Mouse (Mus musculus) neural tube, embryonic 10.5 days (tissue): ENCODE measurements at regions not wholly inside any gene's neighbourhood (a gene's known extent, or its start where the extent isn't known, plus 50 kb on each side); places are given as distances from the start of the nearest gene placed in this dataset.
"Not testable (repeated sequence)": the region's sequence is repeated elsewhere in the genome, so short reads cannot be mapped to it uniquely, and the experiment has no call there.

Experiments used
- DNase-seq: peaks from one replicate; pipeline ENCODE4 v3.0.0-alpha.2; 2017; ENCODE audit warnings: low spot score; ENCODE audit errors: extremely low spot score

DNA sequence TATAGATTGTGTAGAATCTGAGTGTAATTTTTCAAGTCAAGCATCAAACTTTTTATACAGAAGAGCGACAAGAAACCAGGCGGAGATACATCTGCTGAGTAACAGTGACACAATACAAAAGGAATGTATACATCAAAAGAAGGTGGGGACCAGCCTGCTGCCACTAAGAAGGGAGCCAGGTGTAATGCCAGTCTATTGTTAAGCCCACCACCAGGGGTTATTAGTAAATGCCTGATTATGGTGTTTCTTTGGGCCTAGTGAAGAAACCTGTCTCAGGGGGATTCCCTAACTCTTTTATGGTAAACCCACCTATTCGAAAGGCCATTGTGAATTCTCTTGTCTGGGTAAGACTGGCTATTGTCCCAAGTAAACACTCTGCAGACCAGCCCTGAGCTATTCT, 126.3 kb upstream of the Thpo start:
- DNase-seq: not testable (repeated sequence)

- no peak for DNase-seq
Observed at GRCm38 (mm10) chr16:20854696-20855213, 120.4 kb upstream of the Thpo start.

DNA sequence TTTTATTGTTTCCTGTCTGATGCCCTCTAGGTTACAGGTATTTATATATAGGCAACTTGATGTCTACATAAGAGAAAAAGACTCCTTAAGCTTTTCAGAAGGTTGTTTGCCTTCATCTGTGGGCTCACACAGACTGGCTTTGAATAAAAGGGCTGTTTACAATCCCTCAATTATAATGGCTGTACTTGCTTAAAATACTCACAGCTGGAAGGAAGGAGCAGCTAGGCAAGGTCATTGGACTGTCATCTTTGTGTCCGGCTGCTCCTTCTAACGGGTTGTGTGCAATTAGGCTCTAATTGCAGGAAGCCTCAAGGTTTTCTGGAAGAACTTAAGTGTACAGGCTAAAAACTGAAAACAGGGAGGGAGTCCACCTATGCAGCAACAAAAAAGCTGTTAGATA, 103.8 kb upstream of the Thpo start:
- no peak for DNase-seq

DNA sequence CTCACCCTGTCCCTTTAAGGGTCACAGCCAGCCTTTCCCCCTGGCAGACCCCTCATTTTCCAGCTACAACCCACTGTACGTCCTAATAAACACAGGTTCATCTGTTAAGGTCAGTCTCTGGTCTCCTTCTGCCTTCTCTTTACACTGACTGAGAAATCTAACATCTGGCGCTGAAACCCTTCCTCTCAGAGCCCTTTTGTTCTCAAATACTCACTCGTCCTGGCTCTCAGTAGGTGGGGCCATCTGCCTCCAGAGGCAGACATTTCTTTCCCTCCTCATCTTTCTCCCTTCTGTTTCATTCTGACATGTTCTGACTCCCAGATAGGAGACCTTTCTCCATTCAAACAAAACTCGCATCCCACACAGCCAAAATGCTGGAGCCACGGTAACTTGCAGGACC, 102.6 kb upstream of the Thpo start:
- peak; percentile 44 for DNase-seq

DNA sequence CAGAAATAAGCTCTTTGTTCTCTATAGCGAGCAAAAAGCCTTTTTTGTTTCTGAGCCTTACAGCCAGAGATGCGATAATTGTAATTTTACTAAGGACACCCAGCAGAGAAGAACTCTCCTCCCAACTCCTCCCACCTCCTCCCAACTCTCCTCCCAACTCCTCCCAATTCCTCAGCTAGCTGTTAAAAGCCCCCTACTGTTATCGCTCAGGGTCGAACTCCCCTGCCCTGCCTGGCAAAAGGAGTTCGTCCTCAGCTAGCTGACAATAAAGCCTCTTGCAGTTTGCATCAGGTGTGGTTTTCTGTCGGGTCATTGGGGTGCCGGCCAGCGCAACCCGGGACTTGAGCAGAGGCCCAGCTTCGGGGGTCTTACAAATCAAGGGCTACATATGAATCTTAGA, 99.5 kb upstream of the Thpo start:
- not testable (repeated sequence) for DNase-seq

DNA sequence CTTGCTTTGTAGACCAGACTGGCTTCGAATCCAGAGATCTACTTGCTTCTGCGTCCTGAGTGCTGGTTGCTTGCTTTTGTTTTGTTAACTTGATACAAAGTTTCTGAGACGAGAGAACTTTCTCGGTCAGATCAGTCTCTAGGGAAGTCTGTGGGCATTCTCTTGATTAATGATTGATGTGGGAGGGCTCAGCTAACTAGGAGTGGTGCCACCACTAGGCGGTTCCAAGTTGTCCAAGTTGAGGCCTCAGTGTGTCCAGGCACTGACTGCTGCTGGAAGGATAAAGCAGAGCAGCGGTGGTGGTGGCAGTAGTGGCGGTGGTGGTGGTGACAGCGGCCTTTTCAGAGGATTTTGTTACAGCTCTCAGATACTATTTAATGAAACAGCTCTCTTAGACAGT, 99.0 kb upstream of the Thpo start:
- DNase-seq: no peak

- no peak for DNase-seq
Observed at GRCm38 (mm10) chr16:20829732-20830435, 95.6 kb upstream of the Thpo start.

DNA sequence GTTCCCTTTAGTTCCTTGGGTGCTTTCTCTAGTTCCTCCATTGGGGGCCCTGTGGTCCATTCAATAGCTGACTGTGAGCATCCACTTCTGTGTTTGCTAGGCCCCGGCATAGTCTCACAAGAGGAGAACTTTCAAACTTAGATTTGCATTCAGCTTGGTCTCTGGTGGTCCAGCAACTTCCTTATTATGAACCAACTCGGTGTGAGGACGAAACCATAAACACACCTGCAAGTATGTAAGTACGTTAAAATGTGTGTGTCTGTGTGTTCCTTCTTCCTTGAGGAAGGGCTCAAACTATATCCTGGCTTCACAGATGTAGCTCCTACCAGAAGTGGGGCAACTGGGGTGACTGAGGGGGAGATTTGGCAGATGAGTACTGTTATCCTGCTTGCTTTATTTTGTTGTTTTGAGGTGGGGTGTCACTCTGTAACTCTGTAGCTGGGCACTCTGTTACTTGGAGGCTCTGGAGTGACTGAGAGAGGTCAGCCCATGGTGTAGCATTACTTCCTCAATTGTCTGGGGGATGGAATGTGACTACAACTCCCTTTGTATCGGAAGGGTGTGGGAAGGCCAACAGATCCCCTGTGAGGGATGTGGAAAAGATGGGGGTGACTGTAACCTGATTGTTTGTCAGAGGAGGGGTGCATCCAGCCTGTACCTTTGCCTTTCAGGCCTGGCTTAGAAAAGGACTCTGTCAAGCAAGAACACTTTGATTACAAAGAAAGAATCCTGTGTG, 94.9 kb upstream of the Thpo start:
- DNase-seq: no peak

GRCm38 (mm10) chr16:20824226-20824625, 89.9 kb upstream of the Thpo start:
- DNase-seq: peak; percentile 4

- no peak for DNase-seq
Observed at GRCm38 (mm10) chr16:20820939-20821338, 86.6 kb upstream of the Thpo start.

DNA sequence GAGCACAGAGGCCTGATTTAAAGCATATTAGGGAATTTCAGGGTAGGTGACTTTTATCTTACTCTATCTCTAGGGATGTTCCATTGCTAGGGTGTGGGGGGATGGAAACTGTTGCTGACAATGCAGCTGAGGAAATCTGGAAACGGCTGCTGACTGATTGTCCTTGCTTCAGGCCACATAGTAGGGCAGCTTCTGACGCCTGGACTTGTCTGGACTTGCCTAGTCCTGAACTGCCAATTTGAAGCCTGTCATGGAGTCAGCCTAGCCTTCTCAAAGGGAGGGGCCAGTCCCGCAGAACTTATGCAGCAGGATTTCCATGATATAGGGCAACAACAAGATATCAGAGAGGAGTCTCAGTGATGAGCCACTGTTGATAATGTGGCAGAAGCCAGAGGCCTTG, 85.3 kb upstream of the Thpo start:
- DNase-seq: no peak

DNA sequence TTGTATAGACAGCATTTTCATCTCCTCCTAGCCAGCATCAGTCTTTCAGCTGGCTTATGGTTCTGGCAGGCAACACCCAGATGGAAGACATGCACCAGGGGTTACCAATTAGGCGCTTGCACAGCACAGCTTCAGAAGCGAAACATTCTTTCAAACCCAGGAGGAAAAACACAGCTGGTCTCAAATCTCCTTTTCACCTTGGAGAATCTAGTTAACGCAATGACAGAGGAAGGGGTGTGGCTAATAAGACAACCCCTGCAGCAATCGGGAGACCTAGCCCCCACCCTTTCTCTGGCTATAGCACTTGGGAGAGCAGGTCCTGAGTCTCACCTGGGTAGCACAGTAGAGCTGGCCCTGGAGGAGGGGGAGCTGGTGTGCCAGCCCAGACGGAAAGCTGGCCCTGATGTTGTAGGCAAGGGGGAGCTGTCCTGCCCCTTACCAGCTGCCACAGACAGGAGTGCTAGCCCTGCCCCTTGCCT, 84.4 kb upstream of the Thpo start:
- DNase-seq: no peak

- DNase-seq: no peak
Observed at GRCm38 (mm10) chr16:20814976-20815375, 80.7 kb upstream of the Thpo start.

DNA sequence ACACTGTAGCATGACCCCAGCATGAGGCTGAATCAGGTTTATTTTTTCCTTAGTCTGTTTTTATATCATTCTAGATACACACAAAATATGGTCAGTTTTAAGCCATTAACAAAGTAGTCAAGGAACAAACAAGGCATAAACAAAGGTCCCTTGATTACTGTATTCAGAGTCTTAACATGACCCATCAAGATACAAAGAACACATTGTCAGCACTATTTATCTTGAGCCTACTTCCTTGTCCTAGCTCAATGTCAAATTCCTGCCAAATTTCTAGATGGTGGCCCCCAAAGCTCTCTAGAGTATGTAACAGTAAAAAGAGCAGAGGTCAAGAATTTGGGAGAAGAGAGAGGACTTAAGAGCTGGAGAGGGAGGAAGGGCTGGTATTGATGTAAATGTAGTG, 79.9 kb upstream of the Thpo start:
- no peak for DNase-seq

GRCm38 (mm10) chr16:20812025-20812424, 77.7 kb upstream of the Thpo start:
- DNase-seq: not testable (repeated sequence)

- no peak for DNase-seq
Observed at GRCm38 (mm10) chr16:20810322-20810721, 76.0 kb upstream of the Thpo start.

GRCm38 (mm10) chr16:20808263-20808662, 74.0 kb upstream of the Thpo start:
- DNase-seq: no peak

- DNase-seq: no peak
Observed at GRCm38 (mm10) chr16:20806739-20807138, 72.4 kb upstream of the Thpo start.

- no peak for DNase-seq
Observed at GRCm38 (mm10) chr16:20805793-20806192, 71.5 kb upstream of the Thpo start.

GRCm38 (mm10) chr16:20805086-20805485, 70.8 kb upstream of the Thpo start:
- peak; percentile 52 for DNase-seq

GRCm38 (mm10) chr16:20804601-20805017, 70.3 kb upstream of the Thpo start:
- peak; percentile 85 for DNase-seq

- no peak for DNase-seq
Observed at GRCm38 (mm10) chr16:20803278-20803930, 69.1 kb upstream of the Thpo start.
